Mouse (Mus musculus): Measurements from ENCODE around the gene Hist1h4i. TPM values are rescaled to one million over a fixed set of nuclear protein-coding genes. Genes with fewer than 3 reads are reported as not detected.
A peak's percentile ranks its signal among the peaks of the same experiment; 100 is the strongest.

Hist1h4i gene
- total and polyA plus RNA-seq, 3 experiments, result 6.4 to 812 (median 35.7) TPM

GRCm38 (mm10) chr13:22053754-22054153 lies 12.6 kb upstream of the Hist1h4i start:
- dilution Hi-C loops (cut with MboI; ENCODE audit: extremely low pct_ligation_motif_present, extremely low pct_unique_long_range_greater_than_20kb, low sequenced_read_pairs), result no loop called here
- Histone ChIP-seq H3K9ac (ENCODE audit: insufficient read depth, low read depth) (no peak overlapping the region), H3K4me3 (replicated peaks in 1 of 3; ENCODE audit: low read depth in 2 of 3, low read length in 2 of 3, poor library complexity in 1 of 3) (no peak overlapping the region), H3K4me2 (ENCODE audit: insufficient read depth, low read depth, poor library complexity, severe bottlenecking) (no peak overlapping the region), H3K27me3 (replicated peaks) (no peaks in the 10 kb centered on the region), H3K9me3 (replicated peaks; ENCODE audit: low read length) (no peaks in the 10 kb centered on the region), H3K79me2 (replicated peaks; ENCODE audit: control insufficient read depth, extremely low read depth, insufficient read depth, poor library complexity, severe bottlenecking) (no peaks in the 10 kb centered on the region), H3K4me1 (ENCODE audit: control insufficient read depth in 1 of 2, insufficient read depth in 2 of 2) (peaks cover 0 to 21% of the 10 kb centered on the region in 2 experiments; a peak in 3 of 4 replicates), H3K27ac (ENCODE audit: insufficient read depth, low read depth) (no peak overlapping the region), H3K36me3 (replicated peaks in 1 of 2; ENCODE audit: control insufficient read depth in 1 of 2, insufficient read depth in 1 of 2, low read length in 1 of 2) (no peaks in the 10 kb centered on the region)
- TF ChIP-seq ELF1 (IDR thresholded peaks at IDR 0.05; ENCODE audit: low read depth, low read length) (no peak), IRF4 (IDR thresholded peaks at IDR 0.05; ENCODE audit: low read depth, low read length) (peak; percentile 53; the same call in 1 of the 2 replicates), TCF12 (IDR thresholded peaks at IDR 0.05; ENCODE audit: low read depth, low read length) (no peak), RCOR1 (conservative IDR thresholded peaks at IDR 0.05; ENCODE audit: low read depth, low read length) (no peak), EP300 (IDR thresholded peaks at IDR 0.05; ENCODE audit: low read length) (peak; percentile 55), TBP (conservative IDR thresholded peaks at IDR 0.05; ENCODE audit: low read depth, low read length) (no peak)
- in situ Hi-C loops (cut with MboI; ENCODE audit: low pct_ligation_motif_present, low pct_unique_long_range_greater_than_20kb, low sequenced_read_pairs), result no loop called here
- no peak for DNase-seq (ENCODE audit: extremely low read depth)

DNA sequence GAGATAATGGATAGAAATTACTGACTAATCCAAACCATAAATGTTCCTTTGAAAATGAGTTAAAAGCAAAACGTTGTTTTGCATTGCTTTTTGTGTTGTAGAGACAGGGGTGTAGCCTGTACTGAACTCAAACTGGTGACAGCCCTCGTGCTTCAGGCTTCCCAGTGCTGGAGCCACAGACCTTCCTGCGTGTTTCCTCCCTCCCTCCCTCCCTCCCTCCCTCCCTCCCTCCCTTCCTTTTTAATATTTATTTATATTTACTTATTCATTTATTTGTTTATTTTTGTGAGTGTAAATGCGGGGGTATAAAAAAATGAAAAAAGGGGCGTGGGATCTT lies 10.3 kb upstream of the Hist1h4i start:
- no peaks in the 10 kb centered on the region for H3K36me3 ChIP-seq (replicated peaks in 1 of 2; ENCODE audit: control insufficient read depth in 1 of 2, insufficient read depth in 1 of 2, low read length in 1 of 2)
- H3K4me3 ChIP-seq (replicated peaks in 1 of 3; ENCODE audit: low read depth in 2 of 3, low read length in 2 of 3, poor library complexity in 1 of 3), result peak overlapping the region in 2 of 3 experiments; percentile 38 to 60
- no peak for TF ChIP-seq POLR2A (IDR thresholded peaks at IDR 0.05; ENCODE audit: low read depth, low read length)
- TF ChIP-seq MXI1 (IDR thresholded peaks at IDR 0.05; ENCODE audit: low read depth, low read length), result no peak
- no peak for TF ChIP-seq ZMIZ1 (IDR thresholded peaks at IDR 0.05; ENCODE audit: low read depth, low read length)
- TF ChIP-seq KAT2A (IDR thresholded peaks at IDR 0.05; ENCODE audit: insufficient replicate concordance, low read length), result no peak
- no peak for TF ChIP-seq ELF1 (IDR thresholded peaks at IDR 0.05; ENCODE audit: low read depth, low read length)
- no peak for TF ChIP-seq TCF12 (IDR thresholded peaks at IDR 0.05; ENCODE audit: low read depth, low read length)
- TF ChIP-seq BHLHE40 (IDR thresholded peaks at IDR 0.05; ENCODE audit: low read depth, low read length), result no peak
- TF ChIP-seq MYC (IDR thresholded peaks at IDR 0.05; ENCODE audit: low read depth, low read length), result no peak
- no peak for TF ChIP-seq PAX5 (IDR thresholded peaks at IDR 0.05; ENCODE audit: low read length)
- no peak for TF ChIP-seq ZC3H11A (IDR thresholded peaks at IDR 0.05; ENCODE audit: low read depth, low read length)
- TF ChIP-seq NELFE (IDR thresholded peaks at IDR 0.05; ENCODE audit: low read depth, low read length), result no peak
- no peak for TF ChIP-seq MAFK (IDR thresholded peaks at IDR 0.05; ENCODE audit: insufficient replicate concordance, low read length)
- TF ChIP-seq USF2 (conservative IDR thresholded peaks at IDR 0.05; ENCODE audit: low read depth, low read length), result no peak
- no peak for TF ChIP-seq ZNF384 (IDR thresholded peaks at IDR 0.05; ENCODE audit: low read depth, low read length)
- TF ChIP-seq IRF4 (IDR thresholded peaks at IDR 0.05; ENCODE audit: low read depth, low read length), result no peak
- dilution Hi-C loops (cut with MboI; ENCODE audit: extremely low pct_ligation_motif_present, extremely low pct_unique_long_range_greater_than_20kb, low sequenced_read_pairs), result no loop called here
- peaks cover 0 to 41% of the 10 kb centered on the region in 2 experiments; a peak in 3 of 4 replicates for H3K4me1 ChIP-seq (ENCODE audit: control insufficient read depth in 1 of 2, insufficient read depth in 2 of 2)
- no peak for DNase-seq (ENCODE audit: extremely low read depth)
- H3K9me3 ChIP-seq (replicated peaks; ENCODE audit: low read length), result no peaks in the 10 kb centered on the region
- H3K79me2 ChIP-seq (replicated peaks; ENCODE audit: control insufficient read depth, extremely low read depth, insufficient read depth, poor library complexity, severe bottlenecking), result no peaks in the 10 kb centered on the region
- no peaks in the 10 kb centered on the region for H3K27me3 ChIP-seq (replicated peaks)
- peak overlapping the region; percentile 61 for H3K4me2 ChIP-seq (ENCODE audit: insufficient read depth, low read depth, poor library complexity, severe bottlenecking)
- no peak overlapping the region for H3K27ac ChIP-seq (ENCODE audit: insufficient read depth, low read depth)
- peak overlapping the region; percentile 52; the same call in 1 of the 2 replicates for H3K9ac ChIP-seq (ENCODE audit: insufficient read depth, low read depth)
- in situ Hi-C loops (cut with MboI; ENCODE audit: low pct_ligation_motif_present, low pct_unique_long_range_greater_than_20kb, low sequenced_read_pairs), result no loop called here

Measured in CH12.LX (cell line).